Mouse (Mus musculus) heart, adult 2 months (tissue): ENCODE data around the gene Plcl2. TPM values are rescaled to one million over a fixed set of nuclear protein-coding genes. Genes with fewer than 3 reads are reported as not detected.

Source experiments
- DNase-seq, 2 experiments: peaks; one replicate each; pipeline ENCODE4 v3.0.0; 2021
- H3K27ac ChIP-seq: fragments of 200-600 bp; 2 replicates; pipeline ENCODE4 v1.8.1; 2022
- H3K27me3 ChIP-seq: fragments of 200-500 bp; 2 replicates; pipeline ENCODE4 v1.6.1; 2012; ENCODE audit warnings: mild to moderate bottlenecking, low read length, inconsistent platforms, mixed read lengths; ENCODE audit not compliant: control insufficient read depth, insufficient read depth
- H3K36me3 ChIP-seq: fragments of 200-500 bp; 2 replicates; pipeline ENCODE4 v1.6.1; 2012; ENCODE audit warnings: low read length, inconsistent platforms; ENCODE audit not compliant: control insufficient read depth, insufficient read depth
- H3K4me1 ChIP-seq: fragments of 200-500 bp; 2 replicates; pipeline ENCODE4 v1.6.1; 2011; ENCODE audit warnings: low read length; ENCODE audit not compliant: control insufficient read depth, insufficient read depth
- H3K4me3 ChIP-seq: fragments of 200-600 bp; 2 replicates; pipeline ENCODE4 v1.8.1; 2022
- H3K79me2 ChIP-seq: fragments of 200-500 bp; replicated peaks from 2 replicates; pipeline ENCODE4 v1.6.1; 2012; ENCODE audit warnings: mild to moderate bottlenecking, inconsistent platforms, low read length, moderate library complexity, mixed read lengths; ENCODE audit not compliant: control insufficient read depth, insufficient read depth
- H3K9ac ChIP-seq: fragments of 200-500 bp; 2 replicates; pipeline ENCODE4 v1.6.1; 2012; ENCODE audit warnings: low read depth, mild to moderate bottlenecking, control low read depth, inconsistent platforms, low read length, mixed read lengths
- CTCF ChIP-seq: fragments of 200-600 bp; IDR thresholded peaks from 2 replicates; pipeline ENCODE4 v1.8.1; 2022; ENCODE audit warnings: antibody characterized with exemption, mild to moderate bottlenecking, moderate library complexity
- EP300 ChIP-seq: fragments of 200-500 bp; IDR thresholded peaks from 2 replicates; pipeline ENCODE4 v1.6.1; 2011; ENCODE audit warnings: low read depth, low read length, control low read depth; ENCODE audit not compliant: insufficient read depth
- POLR2A ChIP-seq: fragments of 200-500 bp; IDR thresholded peaks from 2 replicates; pipeline ENCODE4 v1.6.1; 2011; ENCODE audit warnings: mild to moderate bottlenecking, low read depth, low read length, control low read depth; ENCODE audit not compliant: insufficient read depth
- WGBS: fragments of 180-500 bp; shearing (Covaris S2); methylation state at CpG from one replicate; pipeline ENCODE4 v1.1.7; 2018; 5-methylcytosine and 5-hydroxymethylcytosine counted together
- intact Hi-C: fragments of 180-260 bp; cut with DNase I; formaldehyde crosslinking; loops from one replicate; pipeline ENCODE4 v1.15.1; 2025
- polyA plus RNA-seq: library from polyadenylated mRNA; depleted of rRNA; stranded (reverse); fragments of >200 nt; gene quantifications from 2 replicates; pipeline ENCODE4 v1.2.3, GENCODE M21; 2012
- total RNA-seq, 2 experiments: library from RNA; stranded (reverse); gene quantifications; 2 replicates each; pipeline ENCODE4 v1.2.3; 2021

Plcl2 gene
- total and polyA plus RNA-seq, 3 experiments: 2.8 to 8.0 (median 7.5) TPM

GRCm38 (mm10) chr17:50570681-50571398 is 61.6 kb downstream of the Plcl2 start:
- no peaks in the 10 kb centered on the region for H3K27me3 ChIP-seq
- TF ChIP-seq CTCF (no peak), EP300 (no peak), POLR2A (no peak)
- 77% methylated on average over 5 of the region's 5 CpGs for WGBS
- DNase-seq: no peak
- no peak overlapping the region for H3K9ac ChIP-seq
- H3K79me2 ChIP-seq: no peaks in the 10 kb centered on the region; the same call in 1 of the 2 replicates
- H3K4me3 ChIP-seq: no peak overlapping the region
- H3K4me1 ChIP-seq: no peaks in the 10 kb centered on the region
- intact Hi-C loops: no loop called here
- no peaks in the 10 kb centered on the region for H3K36me3 ChIP-seq
- H3K27ac ChIP-seq: no peak overlapping the region

GRCm38 (mm10) chr17:50574161-50574560 is 65.0 kb downstream of the Plcl2 start:
- intact Hi-C loops: no loop called here
- Histone ChIP-seq H3K4me3 (no peak overlapping the region), H3K9ac (no peak overlapping the region), H3K27ac (no peak overlapping the region), H3K79me2 (no peaks in the 10 kb centered on the region), H3K4me1 (no peaks in the 10 kb centered on the region), H3K36me3 (no peaks in the 10 kb centered on the region), H3K27me3 (no peaks in the 10 kb centered on the region)
- DNase-seq: no peak
- TF ChIP-seq EP300: no peak
- TF ChIP-seq CTCF: no peak
- TF ChIP-seq POLR2A: no peak
- WGBS: 88% methylated on average over 12 of the region's 12 CpGs

GRCm38 (mm10) chr17:50580416-50580815 is 71.2 kb downstream of the Plcl2 start:
- no peaks in the 10 kb centered on the region; the same call in 1 of the 2 replicates for H3K79me2 ChIP-seq
- no peaks in the 10 kb centered on the region for H3K27me3 ChIP-seq
- no peak for DNase-seq
- WGBS: 79% methylated on average over 3 of the region's 3 CpGs
- H3K36me3 ChIP-seq: no peaks in the 10 kb centered on the region
- H3K9ac ChIP-seq: no peak overlapping the region
- intact Hi-C loops: no loop called here
- H3K27ac ChIP-seq: no peak overlapping the region
- H3K4me3 ChIP-seq: no peak overlapping the region
- TF ChIP-seq CTCF: no peak
- no peak for TF ChIP-seq EP300
- no peak for TF ChIP-seq POLR2A
- no peaks in the 10 kb centered on the region for H3K4me1 ChIP-seq

- no peak for TF ChIP-seq EP300
- H3K4me3 ChIP-seq: no peak overlapping the region
- H3K27me3 ChIP-seq: no peaks in the 10 kb centered on the region
- H3K79me2 ChIP-seq: no peaks in the 10 kb centered on the region; the same call in 1 of the 2 replicates
- no peak for DNase-seq
- H3K4me1 ChIP-seq: peaks cover 2% of the 10 kb centered on the region
- 76% methylated on average over 5 of the region's 5 CpGs for whole genome bisulfite sequencing
- H3K9ac ChIP-seq: no peak overlapping the region
- no peak overlapping the region for H3K27ac ChIP-seq
- H3K36me3 ChIP-seq: peaks cover 3% of the 10 kb centered on the region; the same call in 1 of the 2 replicates
- intact Hi-C loops: no loop called here
Observed at GRCm38 (mm10) chr17:50586834-50587233, 77.6 kb downstream of the Plcl2 start.

- no peak overlapping the region for H3K9ac ChIP-seq
- H3K79me2 ChIP-seq: no peaks in the 10 kb centered on the region; the same call in none of the 2 replicates
- H3K36me3 ChIP-seq: peaks cover 3% of the 10 kb centered on the region; the same call in 1 of the 2 replicates
- H3K4me1 ChIP-seq: peaks cover 2% of the 10 kb centered on the region
- TF ChIP-seq POLR2A: no peak
- TF ChIP-seq EP300: no peak
- no peak for TF ChIP-seq CTCF
- WGBS: 54% methylated on average over 3 of the region's 3 CpGs
- H3K27ac ChIP-seq: no peak overlapping the region
- intact Hi-C loops: no loop called here
- no peak for DNase-seq
- no peaks in the 10 kb centered on the region for H3K27me3 ChIP-seq
- H3K4me3 ChIP-seq: no peak overlapping the region
Observed at GRCm38 (mm10) chr17:50587941-50588340, 78.7 kb downstream of the Plcl2 start.

GRCm38 (mm10) chr17:50600178-50600577 is 91.0 kb downstream of the Plcl2 start:
- no peak overlapping the region for H3K27ac ChIP-seq
- H3K36me3 ChIP-seq: no peaks in the 10 kb centered on the region; the same call in 1 of the 2 replicates
- H3K4me1 ChIP-seq: peaks cover 3% of the 10 kb centered on the region; the same call in 1 of the 2 replicates
- TF ChIP-seq POLR2A (no peak), EP300 (no peak), CTCF (no peak)
- no peak overlapping the region for H3K9ac ChIP-seq
- no peak for DNase-seq
- no peak overlapping the region for H3K4me3 ChIP-seq
- intact Hi-C loops: no loop called here
- WGBS: 50% methylated on average over 6 of the region's 6 CpGs
- H3K27me3 ChIP-seq: no peaks in the 10 kb centered on the region
- H3K79me2 ChIP-seq: no peaks in the 10 kb centered on the region
